Mouse (Mus musculus) embryonic stem cell, embryonic (primary cell): ENCODE results near the gene Rorc.

ENCODE experiments used
- CTCF ChIA-PET, 4 experiments: fragments of 300-600 bp in 2 of 4; fragments of 350-600 bp in 2 of 4; sonication (Branson Sonifier 250); formaldehyde crosslinking; loops; one replicate each; lab custom pipeline; 2022; ENCODE audit warnings: inconsistent platforms in 2 of 4; lab: Charles Lee
- POLR2A ChIA-PET, 4 experiments: fragments of 300-600 bp in 2 of 4; fragments of 350-600 bp in 2 of 4; sonication (Branson Sonifier 250); formaldehyde crosslinking; loops; one replicate each; lab custom pipeline; 2022; ENCODE audit warnings: antibody characterized with exemption in 4 of 4, inconsistent platforms in 1 of 4; lab: Charles Lee

Rorc gene

DNA sequence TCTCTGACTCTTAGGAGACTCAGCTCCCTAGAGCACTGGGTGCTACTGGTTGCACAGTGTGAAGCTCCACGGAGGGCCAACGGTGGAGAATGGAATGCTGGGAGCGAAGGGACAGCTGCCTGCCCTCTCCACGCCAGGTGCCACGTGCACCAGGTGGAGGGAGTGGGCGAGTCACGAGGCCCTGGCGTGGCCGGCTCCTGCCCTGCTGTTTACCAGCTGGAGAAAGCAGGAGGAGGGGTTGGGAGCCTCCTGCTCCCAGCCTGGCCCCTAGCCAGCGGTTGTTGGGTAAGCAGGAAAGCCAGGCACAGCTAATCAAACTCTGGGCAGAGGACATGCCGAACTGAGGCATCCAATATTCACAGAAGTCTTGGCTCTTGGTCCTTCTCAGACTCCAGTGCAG, 957 bp upstream of the Rorc start:
- CTCF ChIA-PET = interaction anchor here in 1 of 4 experiments (1.1 kb wide), 1 partner anchor 162 kb away, joined by 3 read pairs; no protein-coding TSS in a partner anchor
- POLR2A ChIA-PET = interaction anchor here in 3 of 4 experiments (0.5 to 3.3 kb wide), 12 partner anchors 9 to 694 kb away, joined by 3 to 15 read pairs (median 3); partner anchors contain the start of genes C2cd4d (in 1 of the 3), Cgn (in 1 of the 3), Lingo4 (in 1 of the 3) and Tdrkh (in 1 of the 3)

DNA sequence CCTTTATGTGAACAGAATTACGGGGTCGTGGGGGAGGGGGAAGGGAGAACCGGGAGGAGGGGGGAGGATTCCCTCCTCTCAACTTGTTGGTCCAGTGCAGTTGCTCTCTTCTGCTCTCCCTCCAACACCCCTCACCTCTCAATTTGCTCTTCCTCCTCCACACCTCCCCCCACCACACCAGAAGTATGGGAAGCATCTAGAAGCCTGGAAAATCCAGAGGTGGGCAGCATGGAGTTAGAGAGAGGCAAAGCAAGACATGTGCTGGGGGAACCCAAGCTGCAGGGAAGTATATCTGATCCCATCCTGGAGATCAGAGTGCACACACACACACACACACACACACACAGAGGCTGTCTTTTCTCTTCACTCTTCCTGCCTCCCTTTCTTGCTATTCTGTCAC, 556 bp upstream of the Rorc start:
- ChIA-PET POLR2A (interaction anchor here in 3 of 4 experiments (0.5 to 1.5 kb wide), 11 partner anchors 8 to 624 kb away, joined by 3 to 15 read pairs (median 3); partner anchors contain the start of genes C2cd4d (in 1 of the 3), Cgn (in 1 of the 3) and Lingo4 (in 1 of the 3)), CTCF (interaction anchor here in 1 of 4 experiments (1.1 to 1.2 kb wide), 2 partner anchors 161 to 531 kb away, joined by 3 read pairs; no protein-coding TSS in a partner anchor)

DNA sequence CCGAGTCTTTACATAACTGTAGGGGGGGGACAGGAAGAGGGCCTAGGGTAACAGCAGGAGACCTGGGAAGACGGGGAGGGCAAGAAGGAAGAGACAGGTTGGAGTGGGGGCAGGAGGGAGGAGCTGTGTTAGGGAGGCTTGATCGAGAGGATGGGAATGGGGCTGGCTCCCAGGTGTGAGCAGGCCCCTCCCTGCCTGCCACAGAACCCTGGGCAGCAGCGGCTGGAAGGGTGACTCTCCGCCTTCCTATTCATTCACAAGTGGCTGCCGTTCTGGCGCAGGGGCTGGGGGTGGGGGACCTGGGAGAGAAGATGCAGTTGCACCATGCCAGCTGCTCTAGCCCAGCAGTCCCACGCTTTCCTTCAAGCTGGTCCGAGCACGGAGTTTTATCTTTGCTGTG, 496 bp downstream of the Rorc start:
- ChIA-PET POLR2A (interaction anchor here (0.6 to 1.5 kb wide), 6 partner anchors 8 to 1066 kb away, joined by 3 to 5 read pairs (median 4); partner anchors contain the start of genes C2cd4d (in 1 of the 4) and Tdrkh (in 1 of the 4)), CTCF (interaction anchor here in 1 of 4 experiments (0.7 to 1.2 kb wide), 3 partner anchors 12 to 530 kb away, joined by 3 read pairs; no protein-coding TSS in a partner anchor)

DNA sequence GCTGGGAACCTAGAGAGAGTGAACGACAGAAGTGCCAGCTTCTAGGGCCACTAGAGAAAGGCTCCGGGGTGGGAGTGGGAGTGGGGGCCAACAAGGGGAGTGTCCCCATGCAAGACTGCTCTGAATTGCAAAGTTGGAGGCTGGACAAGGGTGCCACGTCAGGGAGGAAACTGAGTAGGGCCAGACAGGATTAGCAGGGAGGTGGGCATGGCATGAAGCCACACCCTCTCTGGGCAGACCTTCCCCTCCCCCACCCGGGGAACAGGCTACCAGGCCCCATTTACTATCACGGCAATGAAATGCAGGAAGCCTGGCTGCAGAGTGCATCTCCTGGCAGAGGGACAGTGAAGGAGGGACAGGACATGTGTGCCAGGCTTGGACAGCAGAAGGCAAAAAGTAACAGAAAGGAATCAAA, 1.0 kb downstream of the Rorc start:
- CTCF ChIA-PET = interaction anchor here in 1 of 4 experiments (0.7 to 1.0 kb wide), 2 partner anchors 13 to 83 kb away, joined by 3 read pairs; no protein-coding TSS in a partner anchor
- POLR2A ChIA-PET = interaction anchor here in 3 of 4 experiments (0.6 to 1.3 kb wide), 6 partner anchors 18 to 1067 kb away, joined by 3 to 5 read pairs (median 4); partner anchors contain the start of gene Tdrkh (in 1 of the 3)

DNA sequence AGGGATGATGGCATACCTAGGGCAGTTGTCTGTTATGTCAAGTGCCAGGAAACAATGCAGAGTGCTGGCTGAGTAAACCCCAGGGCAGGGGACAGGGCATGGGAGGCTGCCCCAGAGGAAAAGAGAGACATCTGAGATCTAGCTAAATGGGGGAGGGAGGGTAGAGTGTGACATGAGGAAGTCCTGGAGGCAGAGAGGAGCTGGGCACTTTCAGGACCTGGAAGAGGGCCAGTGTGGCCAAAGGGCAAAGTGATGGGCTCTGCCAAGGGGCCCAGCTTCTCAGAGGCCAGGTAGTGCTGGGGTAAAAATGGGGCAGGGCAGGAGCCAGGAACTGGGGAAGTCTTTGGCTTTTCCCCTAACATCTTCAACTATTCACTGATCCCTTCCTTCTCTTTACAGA, 2.0 kb downstream of the Rorc start:
- CTCF ChIA-PET = interaction anchor here in 1 of 4 experiments (0.5 kb wide), 1 partner anchor 218 kb away, joined by 6 read pairs; no protein-coding TSS in a partner anchor
- POLR2A ChIA-PET = interaction anchor here in 1 of 4 experiments (0.8 kb wide), 1 partner anchor 17 kb away, joined by 3 read pairs; no protein-coding TSS in a partner anchor

DNA sequence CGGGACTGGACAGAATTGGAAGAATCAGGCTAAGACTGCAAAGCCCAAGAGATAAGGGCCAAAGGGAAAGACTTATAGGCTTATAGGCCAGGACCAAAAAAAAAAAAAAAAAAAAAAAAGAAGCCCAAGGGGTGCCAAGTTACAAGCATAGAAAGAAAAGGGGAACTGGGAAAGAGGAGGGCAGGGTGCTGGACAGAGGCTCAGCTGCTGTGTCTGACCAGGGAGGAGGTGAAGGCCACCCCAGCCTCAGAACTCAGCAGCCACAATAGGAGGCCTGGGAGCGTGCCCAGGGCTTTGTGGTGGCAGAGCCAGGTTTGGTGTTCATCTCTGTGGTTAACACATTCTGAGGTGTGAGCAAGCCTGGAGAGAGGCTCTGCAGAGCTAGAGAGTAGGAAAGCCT, 2.6 kb downstream of the Rorc start:
- ChIA-PET CTCF (interaction anchor here in 1 of 4 experiments (0.5 kb wide), 1 partner anchor 218 kb away, joined by 6 read pairs; no protein-coding TSS in a partner anchor), POLR2A (no interaction called here)

DNA sequence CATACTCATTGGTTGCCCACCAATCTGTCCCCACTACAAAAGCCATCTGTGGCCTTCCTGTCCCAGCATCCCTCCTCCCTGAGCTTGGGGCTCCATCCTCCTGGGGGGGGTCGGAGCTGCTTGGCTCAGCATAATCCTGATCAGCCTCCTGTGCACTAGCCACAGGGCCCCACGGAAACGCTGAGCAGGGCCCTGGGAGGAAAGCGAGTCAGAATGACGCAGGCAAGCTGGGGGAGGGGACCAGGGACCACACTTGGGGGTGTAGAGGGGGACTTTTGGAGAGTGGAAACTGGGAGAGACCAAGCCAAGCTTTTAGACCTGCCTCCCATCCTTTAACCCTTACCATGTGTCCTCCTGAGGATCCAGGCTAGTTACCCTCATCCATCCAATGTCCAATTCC, 3.3 kb downstream of the Rorc start:
- ChIA-PET POLR2A (no interaction called here), CTCF (interaction anchor here in 2 of 4 experiments (0.6 to 1.3 kb wide), 2 partner anchors 9 to 11 kb away, joined by 5 to 6 read pairs; no protein-coding TSS in a partner anchor)

DNA sequence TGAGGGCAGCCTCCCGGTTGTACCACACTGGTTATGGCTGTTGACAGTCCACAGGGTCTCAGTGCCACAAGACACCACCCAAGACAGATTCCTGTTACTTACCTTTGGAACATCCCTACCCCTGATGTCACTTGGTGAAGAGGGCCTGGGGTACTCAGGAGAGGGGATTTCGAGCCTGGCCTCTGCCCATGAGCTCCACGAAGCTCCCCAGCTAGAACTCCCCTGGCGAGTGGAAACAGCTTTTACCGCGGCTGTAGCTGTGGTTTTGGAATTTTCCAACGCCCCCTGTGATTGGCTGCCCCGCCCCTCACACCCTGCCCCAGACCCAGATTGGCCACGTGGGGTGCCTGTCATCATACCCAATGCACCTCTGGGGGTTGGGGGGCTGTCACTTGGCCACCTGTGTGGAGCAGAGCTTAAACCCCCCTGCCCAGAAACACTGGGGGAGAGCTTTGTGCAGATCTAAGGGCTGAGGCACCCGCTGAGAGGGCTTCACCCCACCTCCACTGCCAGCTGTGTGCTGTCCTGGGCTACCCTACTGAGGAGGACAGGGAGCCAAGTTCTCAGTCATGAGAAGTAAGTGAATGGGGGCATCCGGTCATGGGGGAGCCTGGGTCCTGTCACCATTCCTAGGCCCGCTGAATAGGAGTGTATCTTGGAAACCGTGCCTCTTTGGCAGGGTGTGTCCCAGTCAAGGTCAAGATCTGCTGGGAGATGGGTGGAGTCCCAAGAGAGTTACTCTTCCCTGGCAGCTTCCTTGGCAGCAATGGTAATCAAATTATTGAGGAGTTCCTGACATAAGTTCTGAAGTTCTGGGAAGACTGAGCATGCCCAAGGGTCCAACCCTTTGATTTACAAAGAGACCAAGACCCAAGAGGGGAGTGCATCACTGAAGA, 4.7 kb downstream of the Rorc start:
- ChIA-PET CTCF (interaction anchor here in 2 of 4 experiments (0.6 to 1.5 kb wide), 4 partner anchors 10 to 125 kb away, joined by 3 to 13 read pairs (median 4); no protein-coding TSS in a partner anchor), POLR2A (interaction anchor here in 3 of 4 experiments (0.5 to 1.9 kb wide), 9 partner anchors 8 to 418 kb away, joined by 3 to 8 read pairs (median 3); partner anchors contain the start of genes Oaz3 (in 2 of the 3) and Mrpl9 (in 1 of the 3))

DNA sequence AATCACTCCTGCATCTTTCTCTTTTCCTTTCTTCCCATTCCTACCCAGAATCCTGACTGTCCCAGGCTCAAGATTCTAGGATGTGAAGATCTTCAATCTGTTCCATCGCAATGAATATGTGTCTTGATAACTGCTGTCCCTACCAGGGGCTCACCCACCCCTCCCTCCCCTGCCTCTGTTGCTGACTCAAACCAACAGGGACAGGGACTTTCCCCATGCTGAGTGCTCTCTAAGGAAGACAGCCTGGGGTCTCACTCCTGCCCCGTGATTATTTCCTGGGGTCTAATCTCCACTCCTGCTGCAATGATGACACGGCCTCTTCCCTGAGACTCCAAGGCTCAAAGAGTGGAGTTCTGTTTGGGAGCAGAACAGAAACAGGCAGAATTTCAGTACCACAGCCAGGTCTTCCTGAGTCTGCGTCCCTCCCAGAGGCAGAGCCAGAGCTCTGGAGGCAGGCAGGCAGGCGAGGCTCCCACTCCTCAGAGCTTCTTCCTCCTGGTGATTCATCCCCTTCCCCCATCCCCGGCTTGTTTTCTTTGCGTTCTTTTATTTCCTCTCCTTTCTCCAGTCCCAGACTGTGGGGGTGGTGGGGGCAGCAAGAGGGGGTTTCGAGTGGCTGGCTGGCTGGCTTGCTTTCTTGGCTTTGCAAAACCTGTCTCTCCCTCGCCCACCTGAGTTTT, 7.4 kb downstream of the Rorc start:
- CTCF ChIA-PET = interaction anchor here in 1 of 4 experiments (1.3 kb wide), 1 partner anchor 13 kb away, joined by 3 read pairs; no protein-coding TSS in a partner anchor

DNA sequence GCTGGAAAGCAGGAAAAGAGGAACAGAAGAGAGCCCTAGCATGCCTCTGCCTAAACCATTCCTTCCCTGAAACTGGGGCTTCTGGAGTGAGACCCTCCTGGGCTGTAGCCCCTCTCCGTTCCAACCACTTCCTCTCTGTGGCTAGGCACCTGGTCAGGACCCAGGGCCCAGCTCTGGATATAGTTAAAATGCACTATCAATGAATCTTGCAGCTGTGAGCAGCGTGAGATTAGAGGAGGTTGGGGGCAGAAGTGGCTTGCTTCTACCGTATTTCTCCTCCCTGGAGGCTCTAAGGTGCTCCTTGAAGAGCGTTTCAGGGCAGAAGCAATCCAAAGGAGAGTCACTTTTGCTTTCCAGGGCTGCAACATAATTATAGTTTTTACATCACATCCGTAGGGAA, 9.7 kb downstream of the Rorc start:
- ChIA-PET CTCF (no interaction called here), POLR2A (no interaction called here)

More for the DNA sequence above, 7.4 kb downstream of the Rorc start:
- POLR2A ChIA-PET = interaction anchor here in 2 of 4 experiments (1.2 to 1.6 kb wide), 2 partner anchors 8 to 21 kb away, joined by 3 read pairs; no protein-coding TSS in a partner anchor

DNA sequence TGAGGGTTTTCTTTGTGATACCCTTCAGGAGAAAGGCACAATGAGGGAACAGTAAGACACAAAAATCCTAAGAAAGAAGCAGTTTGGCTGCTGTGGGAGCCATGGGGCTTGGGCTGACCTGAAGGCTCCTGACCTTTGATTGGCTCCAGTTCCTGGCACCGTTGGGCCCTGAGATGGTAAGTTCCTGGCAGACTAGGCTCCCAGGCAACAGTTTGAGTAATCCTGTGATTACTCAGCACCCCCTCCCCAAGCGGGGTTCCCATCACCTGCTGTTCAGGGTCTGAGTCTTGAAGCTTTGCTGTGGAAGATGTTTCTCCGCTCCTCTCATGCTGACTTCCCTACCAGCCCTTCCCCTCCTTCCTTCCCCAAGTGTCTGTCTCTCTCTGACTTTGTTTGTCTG, 10.9 kb downstream of the Rorc start:
- ChIA-PET CTCF (interaction anchor here in 1 of 4 experiments (1.0 kb wide), 1 partner anchor 17 kb away, joined by 3 read pairs; no protein-coding TSS in a partner anchor), POLR2A (no interaction called here)

DNA sequence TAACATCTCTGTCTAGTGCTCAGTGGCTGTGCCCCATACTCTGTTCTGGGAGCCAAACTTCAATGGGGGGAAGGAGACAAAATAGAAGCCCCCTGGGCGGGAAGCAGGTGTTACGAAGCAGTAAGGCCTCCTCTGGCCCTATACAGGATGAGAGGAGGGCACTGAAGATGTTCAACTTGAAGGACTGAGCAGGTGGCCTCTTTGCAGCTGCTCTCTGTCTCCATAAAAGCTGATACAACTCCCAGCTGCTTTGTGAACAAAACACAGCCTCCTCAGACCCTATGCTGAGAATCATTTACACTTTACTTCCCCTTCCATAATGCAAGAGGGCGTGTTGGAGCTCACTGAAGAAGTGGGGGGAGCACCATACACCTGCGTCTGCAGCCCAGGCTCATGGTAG, 14.1 kb downstream of the Rorc start:
- POLR2A ChIA-PET = interaction anchor here in 1 of 4 experiments (1.0 kb wide), 1 partner anchor 39 kb away, joined by 3 read pairs; no protein-coding TSS in a partner anchor

DNA sequence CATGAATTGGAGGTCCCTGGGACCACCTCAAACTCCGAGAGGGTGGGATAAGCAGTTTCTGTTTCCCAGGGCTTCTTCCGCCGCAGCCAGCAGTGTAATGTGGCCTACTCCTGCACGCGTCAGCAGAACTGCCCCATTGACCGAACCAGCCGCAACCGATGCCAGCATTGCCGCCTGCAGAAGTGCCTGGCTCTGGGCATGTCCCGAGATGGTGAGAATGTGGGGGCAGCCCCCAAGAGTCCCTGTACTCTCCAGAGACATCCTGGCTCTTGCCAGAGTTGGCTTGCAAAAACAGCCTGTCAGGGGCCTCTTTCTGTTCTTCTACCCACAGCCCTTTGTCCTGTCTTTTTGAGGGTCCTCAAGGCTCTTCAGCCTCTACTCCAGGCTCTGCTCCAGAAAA, 14.8 kb downstream of the Rorc start:
- CTCF ChIA-PET = no interaction called here
- POLR2A ChIA-PET = interaction anchor here in 1 of 4 experiments (1.0 kb wide), 1 partner anchor 40 kb away, joined by 3 read pairs; no protein-coding TSS in a partner anchor

More for the DNA sequence above, 14.1 kb downstream of the Rorc start:
- CTCF ChIA-PET = no interaction called here

DNA sequence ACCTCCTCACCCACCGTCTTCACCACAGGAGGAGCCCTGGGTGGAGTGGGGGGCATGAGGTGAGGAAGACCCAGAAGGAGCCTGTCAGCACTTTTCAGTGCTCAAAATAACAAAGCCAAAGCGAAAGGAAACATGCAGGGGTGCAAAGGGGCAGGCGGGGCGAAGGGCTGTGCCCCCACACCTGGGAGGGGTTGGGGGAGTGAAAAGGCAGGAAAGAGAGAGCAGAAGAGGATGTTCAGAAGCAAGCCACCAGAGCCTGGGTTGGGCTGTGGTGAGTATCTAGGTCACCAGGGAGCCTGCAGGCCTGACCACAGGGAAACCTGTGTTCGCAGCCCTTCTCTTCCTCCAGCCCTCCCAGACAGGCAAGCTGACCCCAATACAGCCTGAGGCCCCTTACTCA, 15.5 kb downstream of the Rorc start:
- POLR2A ChIA-PET = no interaction called here

DNA sequence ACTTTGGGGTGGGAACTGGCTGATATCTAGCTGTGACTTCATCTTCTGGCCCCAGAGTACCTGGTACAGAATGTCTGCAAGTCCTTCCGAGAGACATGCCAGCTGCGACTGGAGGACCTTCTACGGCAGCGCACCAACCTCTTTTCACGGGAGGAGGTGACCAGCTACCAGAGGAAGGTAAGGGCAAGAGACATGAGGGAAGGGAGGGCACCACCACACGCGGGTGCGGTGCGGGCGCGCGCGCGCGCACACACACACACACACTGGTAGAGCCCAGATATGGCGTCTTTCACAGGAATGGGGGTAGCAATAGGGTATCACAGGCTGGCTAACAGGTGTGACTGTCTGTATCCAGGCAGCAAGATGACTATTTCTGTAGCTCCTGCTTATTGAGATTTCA, 16.8 kb downstream of the Rorc start:
- ChIA-PET CTCF (interaction anchor here in 1 of 4 experiments (0.7 kb wide), 1 partner anchor 23 kb away, joined by 4 read pairs; no protein-coding TSS in a partner anchor), POLR2A (interaction anchor here in 1 of 4 experiments (1.4 kb wide), 1 partner anchor 18 kb away, joined by 3 read pairs; no protein-coding TSS in a partner anchor)

More for the DNA sequence above, 15.5 kb downstream of the Rorc start:
- CTCF ChIA-PET = no interaction called here

DNA sequence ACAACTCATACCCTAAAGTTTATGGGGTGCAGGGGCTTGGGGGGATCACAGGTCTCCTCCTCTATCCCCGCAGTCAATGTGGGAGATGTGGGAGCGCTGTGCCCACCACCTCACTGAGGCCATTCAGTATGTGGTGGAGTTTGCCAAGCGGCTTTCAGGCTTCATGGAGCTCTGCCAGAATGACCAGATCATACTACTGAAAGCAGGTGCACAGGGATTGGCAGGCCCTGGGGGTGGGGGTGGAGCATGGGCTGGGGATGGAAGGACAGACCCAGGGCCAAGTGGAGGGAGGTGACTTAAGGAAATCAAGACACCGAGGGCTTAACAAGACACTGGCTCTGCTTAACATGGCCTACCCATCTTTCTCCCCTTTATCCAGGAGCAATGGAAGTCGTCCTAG, 18.4 kb downstream of the Rorc start:
- CTCF ChIA-PET = interaction anchor here in 1 of 4 experiments (0.8 kb wide), 1 partner anchor 111 kb away, joined by 3 read pairs; no protein-coding TSS in a partner anchor

DNA sequence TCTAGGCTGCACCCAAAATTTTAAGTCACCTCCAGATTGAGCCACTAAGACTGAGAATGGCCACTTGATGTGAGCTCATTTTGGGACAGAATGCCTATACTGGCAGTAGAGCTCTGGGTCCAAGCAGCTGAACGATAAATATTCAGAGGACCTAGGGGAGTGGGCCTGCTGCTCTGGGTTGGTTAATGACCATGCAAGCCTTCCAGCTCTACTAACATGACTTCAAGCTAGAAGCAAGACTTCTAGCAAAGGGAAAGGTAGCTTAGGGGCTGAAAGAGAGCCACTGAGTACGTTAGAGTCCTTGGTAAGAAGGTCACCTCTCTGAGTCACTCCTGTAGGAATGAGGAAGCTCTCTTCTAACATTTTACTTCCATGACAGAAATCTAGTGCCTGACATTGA, 19.5 kb downstream of the Rorc start:
- CTCF ChIA-PET = interaction anchor here in 1 of 4 experiments (0.6 kb wide), 1 partner anchor 88 kb away, joined by 3 read pairs; the partner anchor contains the start of gene Riiad1
- POLR2A ChIA-PET = interaction anchor here in 1 of 4 experiments (1.1 to 1.3 kb wide), 2 partner anchors 12 to 18 kb away, joined by 3 read pairs; no protein-coding TSS in a partner anchor

More for the DNA sequence above, 18.4 kb downstream of the Rorc start:
- POLR2A ChIA-PET = interaction anchor here in 1 of 4 experiments (0.7 kb wide), 1 partner anchor 11 kb away, joined by 3 read pairs; no protein-coding TSS in a partner anchor
